Mouse (Mus musculus) macrophage (primary cell): Measurements from ENCODE around the gene Mcmbp. TPM values are rescaled to one million over a fixed set of nuclear protein-coding genes. Genes with fewer than 3 reads are reported as not detected.
"Not testable (repeated sequence)": the region's sequence is repeated elsewhere in the genome, so short reads cannot be mapped to it uniquely, and the experiment has no call there.

Experiments
- H3K27ac ChIP-seq: fragments of 350-480 bp; formaldehyde crosslinking; 2 replicates; pipeline ENCODE4 v1.9.0; 2021
- H3K36me3 ChIP-seq: fragments of 350-480 bp; formaldehyde crosslinking; 2 replicates; pipeline ENCODE4 v1.9.0; 2021; ENCODE audit errors: inconsistent target
- H3K4me3 ChIP-seq: fragments of 350-480 bp; formaldehyde crosslinking; 2 replicates; pipeline ENCODE4 v1.9.0; 2021; ENCODE audit errors: inconsistent target
- H3K79me2 ChIP-seq: fragments of 350-480 bp; formaldehyde crosslinking; 2 replicates; pipeline ENCODE4 v1.9.0; 2021; ENCODE audit errors: inconsistent target
- WGBS: methylation state at CpG from one replicate; pipeline ENCODE4 v1.1.7; 2026; ENCODE audit warnings: inconsistent platforms; ENCODE audit not compliant: missing documents; 5-methylcytosine and 5-hydroxymethylcytosine counted together
- polyA plus RNA-seq: library from polyadenylated mRNA; stranded (reverse); fragments of 250-400 nt; gene quantifications from 3 replicates; pipeline ENCODE4 v1.2.4, GENCODE M21; 2018; ENCODE audit warnings: inconsistent platforms

The Mcmbp gene
- polyA plus RNA-seq, 1 experiment from 2014 or later = 24.9 TPM

- peaks cover 49% of the 10 kb centered on the region for H3K79me2 ChIP-seq
- H3K36me3 ChIP-seq = no peaks in the 10 kb centered on the region
- under 1% methylated on average over 76 of the region's 80 CpGs for WGBS
- peak overlapping the region; percentile 65 for H3K4me3 ChIP-seq
- H3K27ac ChIP-seq = peak overlapping the region; percentile 40
These were observed 625 bp downstream of the Mcmbp start for GRCm38 (mm10) chr7:128739462-128740277.

GRCm38 (mm10) chr7:128739116-128739461 is 1.2 kb downstream of the Mcmbp start:
- WGBS = under 1% methylated on average over 15 of the region's 15 CpGs
- H3K79me2 ChIP-seq = peaks cover 55% of the 10 kb centered on the region
- peak overlapping the region; percentile 65 for H3K4me3 ChIP-seq
- H3K27ac ChIP-seq = peak overlapping the region; percentile 40
- no peaks in the 10 kb centered on the region for H3K36me3 ChIP-seq

GRCm38 (mm10) chr7:128738041-128738440 is 2.3 kb downstream of the Mcmbp start:
- H3K36me3 ChIP-seq = no peaks in the 10 kb centered on the region
- peaks cover 65% of the 10 kb centered on the region for H3K79me2 ChIP-seq
- H3K27ac ChIP-seq = peak overlapping the region; percentile 5; the same call in 1 of the 2 replicates
- H3K4me3 ChIP-seq = peak overlapping the region; percentile 65; the same call in 1 of the 2 replicates
- 13% methylated on average over 5 of the region's 5 CpGs for WGBS

GRCm38 (mm10) chr7:128731585-128731984 is 8.7 kb downstream of the Mcmbp start:
- Histone ChIP-seq H3K79me2 (peaks cover 98% of the 10 kb centered on the region), H3K36me3 (no peaks in the 10 kb centered on the region), H3K4me3 (no peak overlapping the region), H3K27ac (no peak overlapping the region)
- 87% methylated on average over 2 of the region's 2 CpGs for WGBS

GRCm38 (mm10) chr7:128728738-128729137 is 11.6 kb downstream of the Mcmbp start:
- Histone ChIP-seq H3K27ac (peak overlapping the region; percentile 54), H3K4me3 (no peak overlapping the region)
- 10% methylated on average over 10 of the region's 10 CpGs for WGBS

GRCm38 (mm10) chr7:128727701-128728100 is 12.6 kb downstream of the Mcmbp start:
- peaks cover 9% of the 10 kb centered on the region for H3K36me3 ChIP-seq
- peaks cover 98% of the 10 kb centered on the region for H3K79me2 ChIP-seq
- no peak overlapping the region for H3K4me3 ChIP-seq
- WGBS = 90% methylated on average over 2 of the region's 5 CpGs
- no peak overlapping the region for H3K27ac ChIP-seq

More at GRCm38 (mm10) chr7:128728738-128729137, 11.6 kb downstream of the Mcmbp start:
- Histone ChIP-seq H3K79me2 (peaks cover 98% of the 10 kb centered on the region), H3K36me3 (no peaks in the 10 kb centered on the region)

- WGBS = 92% methylated on average over 10 of the region's 10 CpGs
- Histone ChIP-seq H3K4me3 (no peak overlapping the region), H3K36me3 (peaks cover 16% of the 10 kb centered on the region)
These were observed 13.3 kb downstream of the Mcmbp start for GRCm38 (mm10) chr7:128726999-128727398.

GRCm38 (mm10) chr7:128725189-128725588 is 15.1 kb downstream of the Mcmbp start:
- 89% methylated on average over 9 of the region's 9 CpGs for WGBS
- H3K4me3 ChIP-seq = no peak overlapping the region
- peaks cover 77% of the 10 kb centered on the region for H3K79me2 ChIP-seq
- no peak overlapping the region for H3K27ac ChIP-seq
- H3K36me3 ChIP-seq = peaks cover 30% of the 10 kb centered on the region

More at GRCm38 (mm10) chr7:128726999-128727398, 13.3 kb downstream of the Mcmbp start:
- H3K27ac ChIP-seq = no peak overlapping the region
- peaks cover 95% of the 10 kb centered on the region for H3K79me2 ChIP-seq

- H3K4me3 ChIP-seq = no peak overlapping the region
- peaks cover 73% of the 10 kb centered on the region for H3K79me2 ChIP-seq
- peaks cover 35% of the 10 kb centered on the region for H3K36me3 ChIP-seq
- no peak overlapping the region for H3K27ac ChIP-seq
- 7% methylated on average over 4 of the region's 4 CpGs for WGBS
These were observed 15.5 kb downstream of the Mcmbp start for GRCm38 (mm10) chr7:128724761-128725160.

- Histone ChIP-seq H3K36me3 (peaks cover 94% of the 10 kb centered on the region), H3K4me3 (no peak overlapping the region), H3K79me2 (peaks cover 7% of the 10 kb centered on the region; the same call in 1 of the 2 replicates), H3K27ac (no peak overlapping the region)
- WGBS = 80% methylated on average over 4 of the region's 4 CpGs
These were observed 22.3 kb downstream of the Mcmbp start for GRCm38 (mm10) chr7:128717991-128718390.

GRCm38 (mm10) chr7:128705735-128706134 is 34.6 kb downstream of the Mcmbp start:
- no peaks in the 10 kb centered on the region for H3K79me2 ChIP-seq
- peaks cover 90% of the 10 kb centered on the region for H3K36me3 ChIP-seq
- H3K4me3 ChIP-seq = no peak overlapping the region
- H3K27ac ChIP-seq = no peak overlapping the region
- 28% methylated on average over 4 of the region's 4 CpGs for WGBS

- not testable (repeated sequence) for H3K27ac ChIP-seq, H3K79me2 ChIP-seq, H3K4me3 ChIP-seq
- H3K36me3 ChIP-seq = peaks cover 83% of the 10 kb centered on the region
- 87% methylated on average over 6 of the region's 6 CpGs for WGBS
These were observed 40.3 kb downstream of the Mcmbp start for GRCm38 (mm10) chr7:128699959-128700358.

GRCm38 (mm10) chr7:128694848-128695247 is 45.4 kb downstream of the Mcmbp start:
- 91% methylated on average over 10 of the region's 10 CpGs for WGBS
- Histone ChIP-seq H3K4me3 (no peak overlapping the region), H3K36me3 (peaks cover 64% of the 10 kb centered on the region), H3K27ac (no peak overlapping the region), H3K79me2 (no peaks in the 10 kb centered on the region)

- H3K36me3 ChIP-seq = peaks cover 43% of the 10 kb centered on the region
- 95% methylated on average over 7 of the region's 7 CpGs for WGBS
These were observed 48.1 kb downstream of the Mcmbp start for GRCm38 (mm10) chr7:128692163-128692562.

GRCm38 (mm10) chr7:128690796-128691195 is 49.5 kb downstream of the Mcmbp start:
- no peak overlapping the region for H3K4me3 ChIP-seq
- H3K36me3 ChIP-seq = peaks cover 36% of the 10 kb centered on the region
- 80% methylated on average over 7 of the region's 7 CpGs for WGBS
- H3K79me2 ChIP-seq = no peaks in the 10 kb centered on the region
- H3K27ac ChIP-seq = no peak overlapping the region

More at GRCm38 (mm10) chr7:128692163-128692562, 48.1 kb downstream of the Mcmbp start:
- H3K27ac ChIP-seq = no peak overlapping the region
- no peaks in the 10 kb centered on the region for H3K79me2 ChIP-seq
- H3K4me3 ChIP-seq = no peak overlapping the region
